Mouse (Mus musculus) forebrain, postnatal 0 days (tissue): Measurements from ENCODE around the gene Txk. TPM values are rescaled to one million over a fixed set of nuclear protein-coding genes. Genes with fewer than 3 reads are reported as not detected.

Source experiments
- ATAC-seq: fragments of 200-750 bp; cut with Nextera tagmentation; 2 replicates; pipeline ENCODE4 v1.8.0; 2017; ENCODE audit warnings: mild to moderate bottlenecking, moderate library complexity
- DNase-seq: peaks from one replicate; pipeline ENCODE4 v3.0.0-alpha.2; 2015
- H3K27ac ChIP-seq: fragments of 300-500 bp; sonication (generic); 2 replicates; pipeline ENCODE4 v1.5.1; 2014; ENCODE audit warnings: low read depth, mild to moderate bottlenecking, antibody characterized with exemption, low read length, moderate library complexity, mixed read lengths
- H3K27me3 ChIP-seq: fragments of 300-500 bp; sonication (generic); 2 replicates; pipeline ENCODE4 v1.6.1; 2014; ENCODE audit warnings: mild to moderate bottlenecking, low read length, mixed read lengths; ENCODE audit not compliant: insufficient read depth
- H3K36me3 ChIP-seq: fragments of 300-500 bp; sonication (generic); 2 replicates; pipeline ENCODE4 v1.6.1; 2014; ENCODE audit warnings: mild to moderate bottlenecking, moderate library complexity; ENCODE audit not compliant: insufficient read depth
- H3K4me1 ChIP-seq: fragments of 300-500 bp; sonication (generic); 2 replicates; pipeline ENCODE4 v1.6.1; 2014; ENCODE audit warnings: antibody characterized with exemption; ENCODE audit not compliant: insufficient read depth
- H3K4me2 ChIP-seq: fragments of 300-500 bp; sonication (generic); 2 replicates; pipeline ENCODE4 v1.6.1; 2014; ENCODE audit warnings: low read depth, mild to moderate bottlenecking, moderate library complexity
- H3K4me3 ChIP-seq: fragments of 300-500 bp; sonication (generic); 2 replicates; pipeline ENCODE4 v1.5.1; 2014; ENCODE audit warnings: low read depth, low read length, mixed read lengths
- H3K9ac ChIP-seq: fragments of 300-500 bp; sonication (generic); 2 replicates; pipeline ENCODE4 v1.6.1; 2014; ENCODE audit warnings: mild to moderate bottlenecking
- H3K9me3 ChIP-seq: fragments of 300-500 bp; sonication (generic); 2 replicates; pipeline ENCODE4 v1.6.1; 2016; ENCODE audit warnings: low read length
- CTCF ChIP-seq: sonication (generic); IDR thresholded peaks from 2 replicates; pipeline ENCODE4 v1.5.1; 2016; ENCODE audit warnings: antibody characterized with exemption, control low read depth, low read depth
- WGBS: fragments of 180-500 bp; shearing (Covaris S2); extraction: QIAGEN DNeasy Blood & Tissue Kit; methylation state at CpG from one replicate; pipeline ENCODE4 v1.1.7; 2014; 5-methylcytosine and 5-hydroxymethylcytosine counted together
- polyA plus RNA-seq: library from polyadenylated mRNA; unstranded; fragments of >200 nt; fragmentation: Nextera tagmentation; extraction: Ambion mirVana; gene quantifications from 2 replicates; pipeline ENCODE4 v1.2.1, GENCODE M21; 2015
- total RNA-seq: library from RNA; depleted of rRNA; stranded (reverse); fragments of >200 nt; gene quantifications from 2 replicates; pipeline ENCODE4 v1.2.3, GENCODE M21; 2014

The Txk gene
- total and polyA plus RNA-seq, 2 experiments from 2014 or later: 0.13 TPM; not detected in 1

DNA sequence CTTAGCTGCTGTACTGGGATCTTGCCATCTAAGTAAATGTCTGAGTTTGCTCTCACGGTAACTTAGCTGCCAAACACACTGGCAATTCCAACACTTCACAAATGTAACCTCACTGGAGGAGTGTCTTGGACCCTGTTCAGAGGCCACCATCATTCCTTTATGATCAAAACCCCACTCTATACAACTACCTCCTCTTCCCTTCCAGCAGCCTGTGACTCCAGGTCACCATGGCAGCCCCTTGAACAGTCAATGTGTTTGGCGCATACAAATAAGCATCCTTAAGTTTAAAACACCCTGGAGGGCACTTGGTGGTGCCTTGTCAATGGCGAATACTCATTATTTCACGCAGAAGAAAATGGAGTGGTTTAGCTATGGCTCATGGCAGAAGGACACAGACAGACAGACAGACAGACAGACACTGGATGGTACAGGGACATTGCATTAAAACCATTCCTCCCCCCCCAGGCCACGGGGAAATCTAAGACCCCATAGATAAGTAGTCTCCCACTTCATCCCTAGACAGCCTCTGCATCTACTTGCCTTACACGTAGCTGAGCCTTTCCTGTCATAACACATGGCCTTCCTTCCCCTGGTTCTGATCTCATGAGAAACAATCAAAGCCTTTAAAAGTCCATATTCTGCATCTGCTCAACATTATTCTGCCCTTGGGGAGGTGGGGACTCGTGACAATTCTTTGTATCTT is 1.4 kb downstream of the Txk start:
- no peak overlapping the region for H3K4me2 ChIP-seq
- no peaks in the 10 kb centered on the region for H3K36me3 ChIP-seq
- H3K4me3 ChIP-seq: no peak overlapping the region
- no peak for TF ChIP-seq CTCF
- ATAC-seq (peak; percentile 47), DNase-seq (no peak)
- H3K9ac ChIP-seq: no peak overlapping the region
- no peaks in the 10 kb centered on the region for H3K9me3 ChIP-seq
- H3K27ac ChIP-seq: no peak overlapping the region
- 69% methylated on average over 7 of the region's 7 CpGs for WGBS
- no peaks in the 10 kb centered on the region for H3K4me1 ChIP-seq
- H3K27me3 ChIP-seq: no peaks in the 10 kb centered on the region

DNA sequence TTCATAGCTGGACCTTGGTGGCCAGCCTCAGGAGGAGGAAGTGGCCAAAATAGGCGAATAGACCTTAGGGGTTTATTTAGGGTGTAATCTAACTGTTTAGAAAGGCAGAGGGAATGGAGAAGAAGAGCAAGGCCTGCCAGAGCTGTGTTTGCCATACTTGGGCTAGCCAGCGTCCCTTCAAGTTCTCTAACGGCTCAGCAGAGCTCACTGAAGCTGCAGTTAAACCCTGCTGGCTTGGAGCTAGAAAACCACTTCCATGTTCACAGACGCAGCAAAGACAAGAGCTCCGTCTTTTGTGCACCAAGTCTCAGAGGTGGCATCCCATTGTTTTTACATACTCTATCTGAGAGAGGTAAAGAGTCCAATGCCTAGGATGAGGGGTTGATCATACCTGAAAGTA is 2.4 kb downstream of the Txk start:
- Histone ChIP-seq H3K4me3 (no peak overlapping the region), H3K27me3 (no peaks in the 10 kb centered on the region), H3K4me2 (no peak overlapping the region), H3K4me1 (no peaks in the 10 kb centered on the region), H3K27ac (no peak overlapping the region), H3K36me3 (no peaks in the 10 kb centered on the region), H3K9me3 (no peaks in the 10 kb centered on the region), H3K9ac (no peak overlapping the region)
- WGBS: 70% methylated on average over 5 of the region's 5 CpGs
- TF ChIP-seq CTCF: no peak
- DNase-seq (no peak), ATAC-seq (no peak)

DNA sequence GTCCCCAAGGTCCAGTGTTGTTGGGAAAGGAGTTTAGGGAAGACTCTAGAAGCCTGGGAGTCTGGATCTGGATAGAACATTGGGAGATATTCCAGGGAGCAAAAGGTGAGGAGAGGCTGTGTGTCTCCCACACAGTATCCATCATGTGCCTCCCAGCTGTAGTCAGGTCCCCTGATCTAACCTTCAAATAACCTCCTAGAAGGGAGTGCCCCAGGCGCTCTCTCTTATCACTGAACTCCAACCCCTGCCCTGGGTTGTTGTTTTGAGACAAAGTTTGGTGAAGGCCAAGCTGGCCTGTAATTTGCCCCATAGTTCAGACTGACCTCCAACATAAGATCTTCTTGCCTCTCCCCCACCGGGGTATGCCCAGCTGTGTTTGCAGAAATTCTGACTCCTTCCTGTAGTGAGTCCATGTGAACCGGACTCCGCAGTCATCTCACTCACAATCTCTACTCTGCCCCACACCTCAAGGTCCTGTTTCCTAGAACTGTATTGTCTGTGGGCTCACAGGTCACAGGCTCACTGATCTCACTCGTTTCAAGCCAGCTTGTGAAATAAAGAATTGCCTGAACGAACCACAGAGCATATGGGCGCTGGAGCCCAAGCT is 3.8 kb downstream of the Txk start:
- Histone ChIP-seq H3K27me3 (no peaks in the 10 kb centered on the region), H3K9ac (no peak overlapping the region), H3K36me3 (no peaks in the 10 kb centered on the region), H3K9me3 (no peaks in the 10 kb centered on the region), H3K4me1 (no peaks in the 10 kb centered on the region), H3K4me2 (no peak overlapping the region), H3K4me3 (no peak overlapping the region), H3K27ac (no peak overlapping the region)
- 77% methylated on average over 7 of the region's 7 CpGs for WGBS
- ATAC-seq: no peak
- no peak for TF ChIP-seq CTCF
- no peak for DNase-seq

DNA sequence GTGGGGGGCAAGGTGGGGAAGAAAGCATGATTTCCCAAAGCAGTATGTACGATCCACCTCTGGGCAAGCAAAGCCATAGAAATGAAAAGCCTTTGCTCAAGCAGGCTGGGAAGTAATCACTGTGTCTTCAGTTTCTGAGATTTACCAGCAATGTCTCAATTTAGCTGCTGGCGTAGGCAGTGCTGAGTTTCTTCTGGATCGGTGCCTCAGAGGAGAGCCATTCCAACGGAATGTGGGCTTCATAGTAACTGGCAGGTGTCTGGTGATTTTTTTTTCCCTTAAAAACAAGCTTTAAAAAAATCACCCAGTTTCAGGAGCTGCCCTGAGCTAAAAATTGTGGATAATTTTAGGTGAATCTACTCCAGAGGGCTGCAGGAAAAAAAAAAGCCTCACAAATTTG is 5.2 kb downstream of the Txk start:
- ATAC-seq: no peak
- no peak for TF ChIP-seq CTCF
- Histone ChIP-seq H3K36me3 (no peaks in the 10 kb centered on the region), H3K4me2 (no peak overlapping the region), H3K4me3 (no peak overlapping the region), H3K9me3 (no peaks in the 10 kb centered on the region), H3K27ac (no peak overlapping the region), H3K27me3 (no peaks in the 10 kb centered on the region), H3K9ac (no peak overlapping the region), H3K4me1 (no peaks in the 10 kb centered on the region)
- peak; percentile 53 for DNase-seq
- 61% methylated on average over 4 of the region's 4 CpGs for WGBS

DNA sequence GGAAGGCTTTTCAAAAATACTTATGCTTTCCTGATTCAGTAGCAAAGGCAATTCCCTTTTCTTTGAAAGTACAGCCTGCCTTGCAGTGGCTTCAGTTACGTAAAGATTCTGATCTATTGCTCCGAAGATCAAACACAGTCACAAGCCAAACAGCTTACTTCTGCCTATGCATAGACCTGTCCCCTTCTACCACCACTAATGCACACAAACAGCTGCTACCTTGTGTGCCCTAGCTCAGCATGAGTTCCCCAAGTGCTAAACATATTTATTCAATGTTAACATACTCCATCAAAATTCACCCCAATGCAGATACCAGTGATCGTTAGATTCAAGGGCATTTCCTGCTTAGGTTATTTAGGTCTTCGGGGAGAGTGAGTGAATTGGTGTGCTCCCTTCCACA is 6.1 kb downstream of the Txk start:
- H3K9me3 ChIP-seq: no peaks in the 10 kb centered on the region
- no peaks in the 10 kb centered on the region for H3K36me3 ChIP-seq
- H3K4me2 ChIP-seq: no peak overlapping the region
- no peak for ATAC-seq
- TF ChIP-seq CTCF: no peak
- no peak overlapping the region for H3K4me3 ChIP-seq
- no peaks in the 10 kb centered on the region for H3K4me1 ChIP-seq
- 73% methylated on average over 4 of the region's 4 CpGs for WGBS
- H3K9ac ChIP-seq: no peak overlapping the region
- no peak overlapping the region for H3K27ac ChIP-seq
- DNase-seq: no peak
- no peaks in the 10 kb centered on the region for H3K27me3 ChIP-seq

DNA sequence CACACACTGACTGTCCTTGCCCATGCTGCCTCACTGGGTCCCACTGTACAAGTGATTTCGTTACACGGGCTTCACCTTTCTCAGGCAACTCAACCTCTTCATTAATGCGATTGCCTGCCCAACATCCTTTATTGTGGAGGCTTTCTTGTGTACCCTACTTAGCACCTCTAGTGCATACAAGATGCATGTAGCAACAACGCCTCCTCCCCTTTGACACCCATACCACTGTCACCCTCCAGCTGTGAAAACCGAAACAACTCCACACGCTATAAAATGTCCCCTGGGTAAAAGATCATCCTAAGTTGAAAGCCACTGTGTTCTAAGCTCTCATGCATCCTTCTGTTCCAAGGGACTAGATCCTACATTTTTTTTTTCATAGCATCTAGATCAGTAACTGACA is 9.5 kb downstream of the Txk start:
- DNase-seq: no peak
- no peaks in the 10 kb centered on the region for H3K27me3 ChIP-seq
- H3K27ac ChIP-seq: no peak overlapping the region
- H3K4me2 ChIP-seq: no peak overlapping the region
- WGBS: 96% methylated on average over 6 of the region's 6 CpGs
- H3K36me3 ChIP-seq: no peaks in the 10 kb centered on the region
- TF ChIP-seq CTCF: no peak
- no peaks in the 10 kb centered on the region for H3K4me1 ChIP-seq
- no peaks in the 10 kb centered on the region for H3K9me3 ChIP-seq
- ATAC-seq: no peak
- H3K4me3 ChIP-seq: no peak overlapping the region
- no peak overlapping the region for H3K9ac ChIP-seq

DNA sequence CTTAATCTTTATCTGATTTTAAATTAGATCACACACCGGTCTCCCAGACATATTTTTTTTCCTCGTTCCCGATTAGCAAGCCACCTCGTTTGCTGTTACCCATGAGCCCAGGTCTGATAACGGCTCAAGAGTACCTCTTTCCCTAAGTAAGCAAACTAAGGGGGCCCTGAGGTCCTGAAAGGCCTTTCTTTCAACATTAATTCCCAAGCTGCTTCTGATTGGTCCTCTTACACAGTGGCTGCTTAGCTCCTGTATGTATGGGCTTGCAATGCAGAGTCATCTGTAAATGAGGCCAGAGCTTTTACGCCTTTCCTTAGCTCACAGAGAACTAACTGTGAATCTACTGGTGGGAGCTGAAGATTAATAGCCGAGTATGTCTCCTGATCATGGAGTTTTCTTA is 15.7 kb downstream of the Txk start:
- Histone ChIP-seq H3K27ac (no peak overlapping the region), H3K36me3 (no peaks in the 10 kb centered on the region), H3K4me2 (no peak overlapping the region), H3K4me3 (no peak overlapping the region), H3K4me1 (no peaks in the 10 kb centered on the region), H3K9me3 (no peaks in the 10 kb centered on the region), H3K9ac (no peak overlapping the region), H3K27me3 (no peaks in the 10 kb centered on the region)
- ATAC-seq (no peak), DNase-seq (no peak)
- WGBS: 57% methylated on average over 7 of the region's 7 CpGs
- no peak for TF ChIP-seq CTCF
